Mouse (Mus musculus) embryonic fibroblast, embryonic 13.5 days (primary cell): Measurements from ENCODE around the gene A730071L15Rik.

ENCODE experiments used
- CTCF ChIP-seq: IDR thresholded peaks from 2 replicates; pipeline ENCODE4 v1.5.1; 2011; ENCODE audit warnings: mild to moderate bottlenecking, control low read depth, low read length, moderate library complexity, borderline replicate concordance; ENCODE audit not compliant: insufficient read depth
- POLR2A ChIP-seq: IDR thresholded peaks from 2 replicates; pipeline ENCODE4 v1.6.1; 2011; ENCODE audit warnings: low read depth, mild to moderate bottlenecking, control low read depth, low read length, moderate library complexity

DNA sequence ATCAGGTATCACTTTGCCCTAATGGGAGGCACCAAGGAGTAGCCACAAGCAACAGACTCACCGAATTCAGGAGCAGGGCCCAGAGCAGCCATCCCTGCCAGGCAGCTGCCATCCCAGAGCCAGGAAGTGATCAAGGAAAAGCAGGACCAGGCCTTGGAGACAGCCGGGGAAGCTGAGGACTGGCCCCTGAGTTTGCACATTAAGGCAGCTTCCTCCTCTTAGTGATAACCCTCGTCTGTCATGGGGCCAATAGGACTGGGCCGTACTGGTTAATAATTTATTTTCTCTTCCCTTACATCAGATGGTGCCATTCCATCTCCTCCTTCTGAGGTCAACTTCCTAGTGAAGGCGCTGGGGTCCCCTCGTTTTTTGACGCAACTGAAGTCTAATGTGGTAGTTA, 30.2 kb downstream of the A730071L15Rik start, which contains the start of gene Npc1l1:
- TF ChIP-seq CTCF (no peak), POLR2A (no peak)
